Mouse (Mus musculus) lung, postnatal 10 days (tissue): ENCODE measurements around the gene Akr1b8.
"Not testable (repeated sequence)": the region's sequence is repeated elsewhere in the genome, so short reads cannot be mapped to it uniquely, and the experiment has no call there.

ENCODE experiments used
- DNase-seq: peaks from one replicate; pipeline ENCODE4 v3.0.0; 2021

Gene Akr1b8

GRCm38 (mm10) chr6:34350037-34350699 is 3.8 kb upstream of the Akr1b8 start:
- DNase-seq: no peak

GRCm38 (mm10) chr6:34351481-34351880 is 2.4 kb upstream of the Akr1b8 start:
- not testable (repeated sequence) for DNase-seq

GRCm38 (mm10) chr6:34352401-34352800 is 1.5 kb upstream of the Akr1b8 start:
- DNase-seq: no peak

- no peak for DNase-seq
Observed at GRCm38 (mm10) chr6:34354354-34355348, 732 bp downstream of the Akr1b8 start.

GRCm38 (mm10) chr6:34355349-34355747 is 1.4 kb downstream of the Akr1b8 start:
- peak; percentile 16 for DNase-seq

- DNase-seq: no peak
Observed at GRCm38 (mm10) chr6:34355841-34356240, 1.9 kb downstream of the Akr1b8 start.

GRCm38 (mm10) chr6:34364217-34365136 is 10.6 kb downstream of the Akr1b8 start:
- DNase-seq: no peak

- DNase-seq: no peak
Observed at GRCm38 (mm10) chr6:34367998-34368397, 14.1 kb downstream of the Akr1b8 start.

- no peak for DNase-seq
Observed at GRCm38 (mm10) chr6:34370081-34370480, 16.2 kb downstream of the Akr1b8 start.

- DNase-seq: peak; percentile 88
Observed at GRCm38 (mm10) chr6:34371700-34372351, 17.9 kb downstream of the Akr1b8 start.

- DNase-seq: no peak
Observed at GRCm38 (mm10) chr6:34373841-34374240, 19.9 kb downstream of the Akr1b8 start.

GRCm38 (mm10) chr6:34375888-34376287 is 22.0 kb downstream of the Akr1b8 start:
- not testable (repeated sequence) for DNase-seq

- no peak for DNase-seq
Observed at GRCm38 (mm10) chr6:34383401-34383800, 29.5 kb downstream of the Akr1b8 start.

- peak; percentile 92 for DNase-seq
Observed at GRCm38 (mm10) chr6:34384110-34384661, 30.3 kb downstream of the Akr1b8 start, which contains the start of gene Akr1b10. Gene Akr1b10 (plus strand): TSS chr6:34384218.

- DNase-seq: peak; percentile 77
Observed at GRCm38 (mm10) chr6:34384701-34385370, 30.9 kb downstream of the Akr1b8 start.

GRCm38 (mm10) chr6:34388420-34389156 is 34.7 kb downstream of the Akr1b8 start:
- DNase-seq: no peak

- DNase-seq: no peak
Observed at GRCm38 (mm10) chr6:34395897-34396296, 42.0 kb downstream of the Akr1b8 start.

- no peak for DNase-seq
Observed at GRCm38 (mm10) chr6:34398431-34398830, 44.5 kb downstream of the Akr1b8 start.

- DNase-seq: no peak
Observed at GRCm38 (mm10) chr6:34399606-34400220, 45.8 kb downstream of the Akr1b8 start.

- DNase-seq: no peak
Observed at GRCm38 (mm10) chr6:34400696-34401095, 46.8 kb downstream of the Akr1b8 start.
